In genomic region chr10:61484801-61485200, GRCm38 (mm10) we compare ENCODE assay signal across 19 mouse cellular contexts.
"Had no signal": no experiment of that assay in that cellular context is flagged by ENCODE, and none has a peak within 500 bp of the region (broad histone marks: within the 10 kb centered on the region; RNA-seq: fewer than 3 reads in every experiment).

No protein-coding gene starts in this region.

- H3K9me3 ChIP-seq: liver, embryonic 13.5 days; neural tube, embryonic 12.5 days; neural tube, embryonic 15.5 days had no signal

- H3K27me3 ChIP-seq: liver, embryonic 13.5 days; neural tube, embryonic 12.5 days; neural tube, embryonic 15.5 days had no signal

- H3K4me1 ChIP-seq: neural tube, embryonic 12.5 days; neural tube, embryonic 15.5 days had no signal

- DNase-seq: kidney, postnatal 25 days; layer of hippocampus, postnatal 36 days; liver, embryonic 13.5 days; lung, adult 2 months; lung, postnatal 14 days; lung, postnatal 4 days; midbrain, embryonic 14.5 days; right cerebral cortex, adult 18-20 months; right cerebral cortex, postnatal 14 days; right cerebral cortex, postnatal 4 days; thymus, adult 2 months; thymus, postnatal 14 days; thymus, postnatal 4 days had no signal

- H3K4me2 ChIP-seq: liver, embryonic 13.5 days; midbrain, embryonic 11.5 days; neural tube, embryonic 12.5 days; neural tube, embryonic 15.5 days had no signal

- H3K36me3 ChIP-seq: liver, embryonic 13.5 days; neural tube, embryonic 12.5 days; neural tube, embryonic 15.5 days had no signal

- H3K27ac ChIP-seq: kidney, postnatal 0 days; left cerebral cortex, adult 2 months; liver, embryonic 13.5 days; neural tube, embryonic 12.5 days; neural tube, embryonic 15.5 days; stomach, postnatal 0 days had no signal

- H3K9ac ChIP-seq: liver, embryonic 13.5 days; neural tube, embryonic 12.5 days; neural tube, embryonic 15.5 days had no signal

- H3K4me3 ChIP-seq: left cerebral cortex, adult 2 months; liver, embryonic 13.5 days; neural tube, embryonic 12.5 days; neural tube, embryonic 15.5 days had no signal
